Mouse (Mus musculus) WW6 (cell line): ENCODE measurements at regions not wholly inside any gene's neighbourhood (a gene's known extent, or its start where the extent isn't known, plus 50 kb on each side); places are given as distances from the start of the nearest gene placed in this dataset.

ENCODE experiments used
- DNase-seq: peaks from one replicate; pipeline ENCODE4 v3.0.0-alpha.2; 2013; ENCODE audit warnings: low read depth, low spot score

DNA sequence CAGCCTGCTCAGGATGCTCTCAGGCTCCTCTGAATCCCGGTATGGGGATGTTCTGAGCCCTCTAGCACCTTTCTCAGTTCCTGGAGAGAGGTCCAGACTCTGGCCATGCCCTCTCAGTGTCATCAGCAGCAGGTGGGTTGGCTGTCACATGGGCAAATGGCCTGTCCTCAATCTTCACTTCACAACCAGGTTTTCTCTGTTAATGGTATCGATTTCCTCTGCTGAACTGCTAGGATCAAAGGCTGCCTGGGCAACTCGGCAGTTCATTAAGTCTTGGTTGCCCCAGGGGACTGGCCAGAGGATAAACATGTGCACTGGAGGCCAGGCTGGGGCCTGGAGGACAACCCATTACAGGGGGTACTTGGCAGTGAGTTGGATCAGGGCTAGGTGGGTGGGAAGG is 156.2 kb downstream of the Trim29 start:
- no peak for DNase-seq

DNA sequence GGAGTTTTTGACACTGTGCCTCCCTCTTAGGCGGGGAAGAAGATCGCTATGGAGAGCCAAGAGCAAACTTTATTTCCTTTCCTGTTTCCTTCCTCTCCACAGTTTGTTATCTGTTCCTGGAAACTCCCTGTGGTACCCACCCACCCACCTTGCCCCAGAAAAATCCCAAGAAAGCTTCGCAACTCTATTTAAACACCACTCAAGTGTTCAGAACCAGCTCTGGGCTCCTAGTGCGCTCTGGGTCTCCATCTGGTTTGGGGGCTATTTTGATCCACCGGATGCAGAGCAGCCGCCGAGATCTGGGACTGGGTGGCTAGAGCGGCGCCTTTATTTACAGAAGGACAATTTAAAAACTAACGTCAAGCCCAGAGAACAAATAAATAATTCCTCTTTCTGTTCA is 158.6 kb downstream of the Trim29 start:
- DNase-seq: no peak

DNA sequence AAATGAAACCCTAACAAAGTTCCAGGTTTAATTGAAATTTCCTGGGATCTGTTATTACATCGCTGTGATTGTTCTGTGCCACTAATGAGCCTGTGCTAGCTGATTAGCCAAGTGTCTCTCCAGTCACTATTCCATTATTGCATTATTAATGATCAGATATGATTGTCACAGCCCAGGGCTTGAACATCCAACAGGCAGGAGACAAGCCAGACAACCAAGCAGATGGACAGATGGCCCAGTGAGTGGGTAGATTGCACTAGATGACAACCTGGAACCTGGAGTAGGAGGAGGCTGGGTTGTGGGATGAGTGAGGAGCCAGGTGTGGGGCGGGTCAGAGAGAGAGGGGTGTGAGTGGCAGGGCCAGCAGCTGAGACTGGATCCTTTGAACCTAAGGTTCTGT is 161.6 kb downstream of the Trim29 start:
- DNase-seq: no peak

DNA sequence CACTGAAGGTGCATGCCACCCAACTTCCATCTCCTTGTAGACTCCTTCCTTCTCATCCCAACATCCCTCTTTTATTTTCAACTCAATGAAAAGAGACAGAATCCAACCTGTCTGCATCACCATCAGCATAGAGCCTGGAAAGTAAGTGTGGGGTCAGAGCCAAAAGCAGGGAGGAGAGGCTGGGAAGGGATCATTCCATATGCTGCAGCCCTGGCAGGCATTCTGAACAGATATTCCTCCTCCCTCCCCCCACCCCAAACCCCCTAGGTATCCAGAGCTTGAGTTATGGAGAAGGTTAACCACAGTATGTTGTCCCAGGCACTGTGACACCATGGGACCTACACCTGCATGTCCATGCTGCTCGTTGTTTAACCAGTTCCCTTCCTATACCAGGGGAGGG is 162.5 kb downstream of the Trim29 start:
- DNase-seq: no peak

DNA sequence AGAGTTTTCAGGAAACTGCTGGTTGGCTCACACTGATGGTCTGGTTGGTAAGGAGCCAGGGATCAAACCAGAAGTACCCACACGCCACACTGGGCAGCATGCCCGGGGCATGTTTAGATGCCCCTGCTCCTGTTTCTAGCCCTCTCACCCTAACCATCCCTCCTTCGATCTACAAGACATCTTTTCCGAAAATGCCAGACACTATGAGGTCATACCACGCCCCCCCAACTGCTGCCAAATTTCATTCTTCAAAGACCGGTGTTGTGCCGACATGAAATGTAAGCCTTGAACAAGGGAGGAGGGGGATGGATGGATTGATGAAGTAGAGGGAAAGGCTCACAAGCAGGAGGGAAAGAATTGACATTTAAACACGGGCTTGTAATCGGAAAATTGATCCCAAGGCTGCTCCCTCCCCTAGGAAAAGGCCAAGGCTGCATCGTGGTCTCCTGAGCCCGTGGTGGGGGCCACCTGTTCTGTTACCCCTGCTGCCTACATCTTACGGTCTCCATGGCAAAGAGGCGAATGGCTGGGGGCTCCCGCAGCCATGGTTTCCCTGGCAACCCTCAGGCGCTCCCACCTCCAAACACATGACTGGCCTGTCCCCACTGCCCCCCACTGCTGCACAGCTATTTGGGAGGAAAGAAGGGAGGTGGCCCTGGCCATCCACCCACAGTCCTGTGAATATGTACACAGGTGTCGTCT is 163.1 kb downstream of the Trim29 start:
- DNase-seq: no peak

DNA sequence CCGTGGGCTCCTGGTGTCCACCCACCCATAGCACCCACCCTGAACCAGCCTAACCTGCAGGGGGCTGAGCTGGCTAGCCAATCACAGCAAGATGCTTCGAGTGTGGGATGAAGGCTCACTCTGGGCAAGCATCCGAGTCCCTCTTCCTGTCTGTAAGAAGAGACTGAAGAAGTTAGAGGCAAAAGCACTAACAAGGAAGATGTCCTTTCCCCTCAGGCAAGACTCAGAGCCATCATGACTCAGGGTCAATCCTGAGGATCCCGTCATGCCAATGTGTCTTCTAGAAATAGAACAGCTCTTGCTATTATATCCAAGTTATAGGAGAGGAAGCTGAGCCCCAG is 163.6 kb downstream of the Trim29 start:
- DNase-seq: no peak

DNA sequence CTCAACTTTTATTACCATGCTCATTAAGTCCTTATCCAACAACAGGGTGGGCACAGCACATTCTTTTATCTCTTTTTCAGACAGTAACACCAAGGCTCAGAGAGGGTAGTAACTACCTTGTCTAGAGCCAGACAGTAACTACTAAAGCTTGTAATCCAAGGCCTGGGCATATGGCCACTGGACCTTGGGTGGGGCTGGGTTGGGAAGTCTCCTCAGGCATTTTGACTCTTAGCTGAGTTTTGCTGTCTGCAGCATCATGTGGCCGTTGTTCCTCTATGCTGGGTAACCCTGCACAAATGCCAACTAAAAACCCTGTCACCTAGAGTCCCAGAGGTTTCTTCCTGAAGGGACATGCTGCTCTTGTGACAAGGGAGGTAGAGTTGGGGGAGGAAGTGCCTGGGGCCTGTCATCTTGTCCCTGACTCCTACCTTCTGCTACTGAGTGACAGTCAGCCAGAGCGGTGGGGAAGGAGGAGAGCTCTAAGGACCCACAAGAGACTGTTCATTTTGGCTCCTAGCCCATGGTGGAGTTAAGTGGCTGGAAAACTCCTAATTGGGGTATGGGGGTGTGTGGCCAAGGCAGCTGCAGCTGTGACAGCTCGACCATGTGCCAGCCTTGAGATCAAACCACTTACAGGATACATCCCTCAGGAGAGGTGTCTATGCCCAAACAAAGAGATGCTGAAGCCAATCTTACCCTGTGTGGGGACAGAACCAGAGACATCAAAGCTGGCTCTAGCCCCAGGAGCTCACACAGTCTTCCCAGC is 170.4 kb downstream of the Trim29 start:
- DNase-seq: no peak

DNA sequence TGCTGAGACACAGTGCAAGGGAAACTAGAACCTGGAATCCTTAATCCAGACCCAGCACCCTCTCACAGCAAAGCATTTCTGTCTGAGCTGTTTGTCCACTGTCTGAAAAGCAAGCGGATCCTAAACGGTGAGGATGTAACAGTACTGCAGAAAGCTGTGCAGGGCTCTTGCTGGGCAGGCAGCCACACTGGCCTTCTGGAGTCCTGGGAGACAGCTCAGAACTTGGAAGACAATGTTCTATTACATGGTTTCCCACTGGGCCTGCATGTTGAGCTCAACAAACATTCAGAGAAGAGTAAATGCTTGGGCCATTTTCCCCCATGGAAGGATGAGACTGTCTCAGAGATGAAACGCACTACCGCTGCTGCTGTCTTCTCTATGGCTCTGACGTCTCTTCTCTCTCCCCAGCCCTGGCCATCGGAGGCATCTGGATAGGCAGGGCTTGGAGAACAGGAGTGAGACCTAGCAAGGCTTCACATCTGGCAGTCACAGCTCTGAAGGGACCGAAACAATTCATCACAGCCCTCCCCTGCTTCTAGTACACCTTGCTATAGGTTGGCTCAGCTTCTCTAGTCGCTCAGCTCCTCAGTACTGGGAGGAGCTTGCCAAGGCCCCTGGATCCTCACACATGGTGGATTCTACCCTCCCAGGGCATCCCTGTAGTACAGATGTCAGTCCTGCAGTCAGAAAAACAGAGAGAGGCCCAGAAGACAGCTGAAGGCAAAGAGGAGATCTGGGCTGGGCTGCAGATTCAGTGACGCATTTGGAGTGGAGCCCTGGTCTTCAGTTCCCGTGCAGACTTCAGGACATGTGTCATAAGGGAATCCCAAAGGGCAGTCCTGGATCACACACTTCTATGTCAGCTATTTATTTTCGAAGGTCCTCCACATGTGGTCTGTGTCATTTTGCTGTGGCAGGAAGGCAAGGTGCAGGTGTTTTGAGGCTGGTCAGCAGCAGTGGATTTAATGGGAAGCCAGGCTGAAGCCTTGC is 171.7 kb downstream of the Trim29 start:
- no peak for DNase-seq

DNA sequence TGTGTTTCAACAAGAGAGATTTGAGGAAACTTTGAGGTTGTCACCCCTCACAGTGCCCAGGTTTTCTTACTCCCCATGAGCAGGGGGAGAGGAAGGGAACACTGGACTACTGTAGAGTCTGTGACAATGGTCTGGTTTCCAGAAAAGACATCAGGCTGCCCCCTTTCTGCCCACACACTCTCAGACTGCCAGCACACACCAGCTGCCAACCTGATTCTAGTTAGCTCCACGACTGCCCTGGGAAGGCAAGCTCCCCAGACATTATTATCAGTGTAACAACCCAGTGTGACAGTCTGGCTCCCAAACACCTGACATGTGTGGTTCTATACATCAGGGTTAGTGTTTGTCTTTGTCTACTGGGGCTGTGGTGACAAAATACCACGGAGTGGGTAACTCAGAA is 172.5 kb downstream of the Trim29 start:
- DNase-seq: no peak

DNA sequence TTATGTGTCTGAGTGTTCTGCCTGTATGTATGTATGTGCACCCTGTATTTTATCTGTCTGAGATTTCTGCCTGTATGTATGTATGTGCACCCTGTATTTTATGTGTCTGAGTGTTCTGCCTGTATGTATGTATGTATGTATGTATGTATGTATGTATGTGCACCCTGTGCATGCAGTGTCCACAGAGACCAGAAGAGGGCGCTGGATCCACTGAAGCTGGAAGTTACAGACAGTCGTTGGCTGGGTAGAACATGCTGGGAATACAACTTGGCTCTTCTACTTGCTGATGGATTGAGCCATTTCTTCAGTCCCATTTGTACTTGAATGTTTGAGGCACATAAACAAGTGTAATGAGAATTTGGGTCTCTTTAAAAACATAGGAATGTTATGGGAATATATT is 173.3 kb downstream of the Trim29 start:
- DNase-seq: no peak

DNA sequence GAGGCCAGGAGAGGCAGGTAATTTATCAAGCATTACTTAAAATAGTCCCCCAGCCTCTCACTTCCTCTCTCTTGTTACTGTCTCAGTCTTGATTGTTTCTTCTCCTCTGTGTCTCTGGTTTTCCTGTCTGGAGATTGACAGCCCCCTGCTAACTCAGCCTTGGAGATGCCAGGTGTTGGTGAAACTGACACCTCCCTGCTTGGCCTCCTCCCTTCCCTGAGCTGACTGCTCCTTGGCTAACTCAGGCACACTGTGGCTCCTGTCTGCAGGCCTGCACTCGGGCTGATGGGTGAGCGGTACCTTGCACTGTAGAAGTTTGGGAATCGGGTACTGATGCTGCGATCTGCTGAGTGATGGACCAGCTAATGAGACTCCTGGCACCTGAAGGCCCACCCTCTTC is 176.1 kb downstream of the Trim29 start:
- no peak for DNase-seq

DNA sequence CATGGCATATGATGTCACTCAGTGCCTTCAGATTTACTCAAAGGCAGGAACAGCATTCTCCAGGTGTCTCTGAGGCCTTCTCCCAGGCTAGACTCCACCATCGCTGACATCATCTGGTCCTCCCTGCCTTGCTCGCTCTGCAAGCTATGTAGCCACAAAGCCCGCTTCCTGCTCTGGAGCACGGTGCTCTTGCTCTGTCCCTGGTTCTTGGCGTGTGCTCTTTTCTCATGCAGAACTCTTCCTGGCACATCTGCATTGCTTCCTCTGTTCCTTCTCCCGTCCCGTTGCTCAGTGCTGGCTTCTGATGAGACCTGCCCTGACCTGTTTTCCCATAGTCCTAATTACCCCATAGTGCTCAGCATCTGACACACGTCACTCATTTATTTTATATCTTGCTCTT is 178.6 kb downstream of the Trim29 start:
- DNase-seq: no peak

DNA sequence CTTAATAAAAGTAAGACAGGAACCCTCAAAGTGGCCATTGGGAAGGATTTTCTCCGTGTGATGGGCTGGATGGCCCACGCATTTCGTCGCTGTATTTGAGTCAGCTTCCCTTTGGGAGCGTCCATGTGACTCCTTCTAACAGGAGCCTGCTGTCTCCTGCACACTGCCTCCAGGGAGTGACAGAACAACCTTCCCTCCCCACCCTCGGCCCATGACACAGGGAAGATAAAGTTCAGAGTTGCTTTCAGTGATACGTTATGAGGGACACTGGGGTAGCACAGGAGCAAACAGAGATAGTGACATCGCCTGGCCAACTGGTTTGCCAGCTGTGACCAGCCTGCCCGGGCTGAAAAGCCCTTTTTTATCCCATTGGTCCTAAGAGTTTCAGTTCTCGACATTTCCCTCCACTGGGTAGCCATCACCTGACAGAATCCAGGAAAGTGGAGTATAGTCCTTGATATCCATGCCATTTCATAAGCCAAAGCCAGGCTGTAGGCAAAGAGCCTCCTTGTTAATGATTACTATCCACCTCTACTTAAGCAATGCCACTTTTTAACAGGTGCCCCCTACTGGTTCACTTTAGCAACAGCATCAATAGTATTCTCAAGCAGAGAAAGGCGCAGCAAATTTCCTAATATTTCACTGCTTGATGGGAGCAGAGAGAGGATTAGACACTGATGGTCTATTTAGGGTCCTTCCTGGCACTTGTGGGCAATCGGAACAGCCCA is 180.5 kb downstream of the Trim29 start:
- no peak for DNase-seq

DNA sequence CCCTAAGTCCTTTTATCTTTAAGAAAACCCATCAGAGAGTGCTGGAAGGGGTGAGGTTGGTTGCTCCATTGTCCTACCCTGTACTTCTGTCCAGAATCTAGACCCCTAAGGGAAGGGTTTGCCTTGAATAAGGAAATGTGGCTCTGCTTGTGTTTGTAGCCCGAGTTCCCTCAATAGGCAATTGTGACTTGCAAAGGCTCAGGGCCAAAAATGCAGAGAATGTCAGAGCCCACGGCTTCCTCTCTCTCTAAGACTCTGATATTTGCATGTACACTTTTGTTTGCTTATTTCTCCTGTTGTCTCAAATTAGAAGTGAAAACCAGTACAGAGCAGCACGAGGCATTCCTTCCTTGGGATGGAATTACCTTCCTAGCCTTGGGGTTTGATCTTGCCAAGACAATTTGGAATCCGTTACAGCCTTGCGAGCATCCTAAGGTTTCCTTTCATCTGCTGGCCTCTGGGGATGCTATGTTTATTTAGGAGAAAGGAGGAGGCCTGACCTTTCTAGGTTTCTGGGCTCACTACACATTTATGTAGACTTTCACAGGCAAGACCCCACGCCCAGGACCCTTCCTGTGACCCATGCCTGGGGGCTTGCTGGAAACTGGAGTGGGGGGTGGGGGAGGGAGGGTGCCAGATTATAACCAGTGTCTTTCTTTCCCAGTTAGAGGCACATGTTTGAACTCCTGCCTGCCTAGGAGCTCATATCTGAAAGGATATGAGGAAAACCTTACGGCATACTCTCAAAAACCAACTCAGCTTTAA is 181.8 kb downstream of the Trim29 start:
- DNase-seq: no peak

DNA sequence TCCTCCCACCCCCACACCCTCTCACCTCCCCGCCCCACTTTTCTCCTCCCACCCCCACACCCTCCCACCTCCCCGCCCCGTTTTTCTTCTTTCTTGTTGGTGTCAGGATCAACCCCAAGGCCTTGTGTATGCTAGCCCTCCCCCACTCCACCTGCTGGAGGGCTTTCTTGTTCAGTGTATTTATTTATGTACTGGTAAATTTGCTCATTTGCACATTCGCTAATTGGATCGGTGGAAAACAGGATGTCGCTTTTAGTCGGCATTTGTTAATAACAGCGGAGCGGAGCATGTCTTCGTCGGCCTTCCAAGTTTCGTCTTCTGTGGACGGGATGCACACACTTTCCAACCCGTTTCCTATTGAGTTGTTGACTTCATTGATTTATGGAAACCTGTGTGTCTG is 187.9 kb downstream of the Trim29 start:
- no peak for DNase-seq

DNA sequence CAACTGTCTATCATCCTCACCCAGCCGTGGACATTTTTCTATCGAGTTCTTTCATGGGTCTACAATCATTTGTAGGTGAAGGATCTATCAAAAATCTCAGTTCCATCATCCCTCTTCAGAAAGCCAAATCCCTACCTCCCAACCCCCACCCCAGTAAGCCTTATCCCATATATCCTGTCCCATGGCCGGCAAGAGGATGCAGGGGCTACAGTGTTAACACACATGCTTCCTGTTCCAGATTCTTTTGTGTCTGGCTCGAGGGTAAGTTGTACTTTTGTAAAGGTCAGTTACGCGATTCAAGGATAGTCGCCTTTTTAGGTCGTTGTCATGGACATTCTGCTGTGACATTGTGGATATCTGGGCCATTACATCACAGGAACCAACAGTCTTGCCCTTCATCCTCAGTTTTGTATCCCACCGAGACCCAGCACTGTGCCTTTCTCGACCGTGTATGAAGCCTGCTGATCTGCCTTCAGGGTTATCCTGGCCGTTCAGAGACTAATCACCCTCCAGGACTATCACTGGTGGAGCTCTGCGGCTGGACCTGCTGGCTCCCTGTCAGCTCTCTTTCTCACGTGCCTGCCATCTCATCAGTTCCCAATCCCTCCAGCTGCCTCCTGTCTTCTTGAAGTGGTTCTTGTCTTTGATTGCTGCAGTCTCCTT is 193.8 kb downstream of the Trim29 start:
- no peak for DNase-seq

DNA sequence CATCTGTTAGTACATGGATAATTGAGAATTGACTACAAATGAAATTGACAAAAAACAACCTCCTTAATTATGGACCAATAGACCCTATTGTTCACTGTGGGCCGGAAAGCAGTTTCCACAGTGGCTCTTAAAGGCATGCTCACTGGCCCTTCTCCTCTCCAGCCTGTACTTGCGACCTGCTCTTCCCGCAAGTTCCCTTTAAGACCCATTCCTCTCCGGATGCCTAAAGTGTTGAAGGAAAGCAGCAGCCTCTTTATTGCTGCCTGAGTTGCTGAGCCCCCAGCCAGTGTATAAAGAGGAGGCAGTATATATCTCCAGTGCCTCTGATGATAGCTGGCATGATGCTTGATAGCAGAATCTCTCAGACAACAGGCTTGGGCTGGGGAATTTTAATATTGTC is 195.2 kb downstream of the Trim29 start:
- no peak for DNase-seq

DNA sequence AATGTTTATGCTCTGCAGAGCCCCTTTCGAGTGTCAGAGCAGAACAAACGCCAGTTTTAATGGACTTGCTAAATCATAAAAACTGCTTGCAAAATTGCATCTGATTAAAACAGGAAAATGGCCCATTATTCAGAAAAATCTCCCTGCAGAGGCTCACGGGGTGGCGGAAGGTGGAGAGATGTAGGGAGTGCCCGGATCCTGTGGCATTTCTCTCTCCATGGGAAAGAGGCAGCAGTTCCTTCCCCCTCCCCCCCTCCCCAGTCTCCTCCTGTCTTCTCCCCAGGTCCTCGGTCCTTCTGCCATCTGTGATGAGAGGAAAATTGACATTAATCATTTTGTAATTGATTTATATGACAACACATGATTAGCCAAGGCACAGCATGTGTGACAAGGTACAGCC is 195.6 kb downstream of the Trim29 start:
- no peak for DNase-seq

DNA sequence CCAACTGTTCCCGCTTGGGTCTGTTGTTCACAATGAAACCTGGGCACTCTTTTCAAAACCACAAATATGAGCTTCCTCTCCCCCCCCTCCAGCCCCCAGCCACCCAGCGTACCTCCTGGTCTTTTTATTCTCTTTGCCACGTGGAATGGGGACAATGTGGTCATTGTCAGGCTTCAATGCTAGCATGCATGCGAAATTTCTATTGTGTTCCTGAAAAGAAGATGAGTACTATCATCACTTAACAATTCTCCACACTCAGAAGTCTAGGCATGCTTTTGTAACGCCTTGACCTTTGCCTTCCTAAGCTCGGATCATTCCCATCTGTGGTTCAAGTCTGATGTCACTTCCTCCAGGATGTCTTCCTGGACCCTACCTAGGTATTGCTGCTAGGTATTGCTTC is 202.2 kb downstream of the Trim29 start:
- no peak for DNase-seq

DNA sequence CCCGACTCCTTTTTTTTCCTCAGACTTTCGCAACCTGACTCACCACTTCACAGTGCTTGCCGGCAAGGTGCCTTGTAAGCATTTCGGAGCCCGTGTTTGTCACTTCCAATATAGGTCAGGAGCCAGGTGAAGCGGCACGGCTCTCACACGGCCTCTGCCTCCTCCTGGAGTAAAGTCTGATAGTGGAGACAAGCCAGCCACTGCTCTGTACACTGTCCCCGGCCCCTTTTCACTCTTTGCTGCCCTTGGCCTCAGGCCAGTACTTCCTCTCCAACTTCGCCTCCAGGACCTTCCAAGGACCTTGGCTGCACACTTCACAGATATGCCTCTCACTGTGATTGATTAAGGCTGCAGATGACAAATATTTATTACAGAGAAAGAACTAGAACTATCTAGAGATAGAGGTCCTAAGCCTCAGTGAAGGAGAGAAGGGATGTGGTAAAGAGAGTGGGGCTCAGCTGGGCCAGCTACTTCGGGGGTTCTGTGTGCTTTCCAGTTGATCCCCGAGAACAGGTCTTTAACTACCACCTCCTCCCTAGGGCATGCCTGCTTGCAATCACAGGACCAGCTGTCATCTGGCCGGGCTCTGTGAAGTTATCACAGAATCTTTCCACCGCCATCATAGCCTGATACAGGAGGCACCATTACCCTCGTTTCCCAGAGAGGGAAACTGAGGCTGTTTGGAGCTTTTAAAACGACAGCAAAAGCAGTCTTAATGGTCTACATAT is 204.2 kb downstream of the Trim29 start:
- no peak for DNase-seq
